Mouse (Mus musculus): ENCODE measurements around the gene Epop.

GRCm38 (mm10) chr11:97578286-97578685 is 51.2 kb downstream of the Epop start:
- TF ChIP-seq CTCF (IDR thresholded peaks at IDR 0.05), result no peak
- no peak for TF ChIP-seq EP300 (IDR thresholded peaks at IDR 0.05)
